Mouse (Mus musculus): ENCODE data around the gene Dthd1. TPM values are rescaled to one million over a fixed set of nuclear protein-coding genes. Genes with fewer than 3 reads are reported as not detected.

The Dthd1 gene
- total RNA-seq, 1 experiment, result not detected

GRCm38 (mm10) chr5:62854361-62854844, 40.8 kb downstream of the Dthd1 start:
- Histone ChIP-seq H3K27ac (ENCODE audit: insufficient read depth, low read depth, low read length, poor library complexity, severe bottlenecking) (no peak overlapping the region), H3K4me3 (ENCODE audit: insufficient read depth in 1 of 2, low read depth in 1 of 2, low read length in 2 of 2, poor library complexity in 1 of 2, severe bottlenecking in 1 of 2) (no peak overlapping the region), H3K36me3 (ENCODE audit: control insufficient read depth, insufficient read depth, low read length, poor library complexity, severe bottlenecking) (no peaks in the 10 kb centered on the region), H3K9me3 (ENCODE audit: control insufficient read depth, insufficient read depth, low read depth, low read length) (no peaks in the 10 kb centered on the region), H3K4me1 (ENCODE audit: control insufficient read depth in 2 of 2, insufficient read depth in 2 of 2, low read length in 2 of 2, poor library complexity in 1 of 2) (no peaks in the 10 kb centered on the region), H3K9ac (ENCODE audit: insufficient read depth, low read depth, low read length, poor library complexity, severe bottlenecking) (no peak overlapping the region)
- no peak for DNase-seq (ENCODE audit: low read depth, low spot score)
- TF ChIP-seq ZC3H11A (IDR thresholded peaks at IDR 0.05; ENCODE audit: borderline replicate concordance, low read depth, low read length), result no peak
- in situ Hi-C loops (cut with MboI; ENCODE audit: low sequenced_read_pairs in 2 of 2, unreplicated experiment in 2 of 2), result no loop called here

GRCm38 (mm10) chr5:62857502-62857901, 43.9 kb downstream of the Dthd1 start:
- Histone ChIP-seq H3K4me1 (ENCODE audit: control insufficient read depth in 2 of 2, insufficient read depth in 2 of 2, low read length in 2 of 2, poor library complexity in 1 of 2) (no peaks in the 10 kb centered on the region), H3K4me3 (ENCODE audit: insufficient read depth in 1 of 2, low read depth in 1 of 2, low read length in 2 of 2, poor library complexity in 1 of 2, severe bottlenecking in 1 of 2) (no peak overlapping the region), H3K36me3 (ENCODE audit: control insufficient read depth, insufficient read depth, low read length, poor library complexity, severe bottlenecking) (no peaks in the 10 kb centered on the region), H3K9ac (ENCODE audit: insufficient read depth, low read depth, low read length, poor library complexity, severe bottlenecking) (no peak overlapping the region), H3K9me3 (ENCODE audit: control insufficient read depth, insufficient read depth, low read depth, low read length) (no peaks in the 10 kb centered on the region), H3K27ac (ENCODE audit: insufficient read depth, low read depth, low read length, poor library complexity, severe bottlenecking) (no peak overlapping the region)
- in situ Hi-C loops (cut with MboI; ENCODE audit: low sequenced_read_pairs in 2 of 2, unreplicated experiment in 2 of 2), result no loop called here
- no peak for TF ChIP-seq ZC3H11A (IDR thresholded peaks at IDR 0.05; ENCODE audit: borderline replicate concordance, low read depth, low read length)
- DNase-seq (ENCODE audit: low read depth, low spot score), result no peak

- H3K36me3 ChIP-seq (ENCODE audit: control insufficient read depth, insufficient read depth, low read length, poor library complexity, severe bottlenecking), result no peaks in the 10 kb centered on the region
- in situ Hi-C loops (cut with MboI; ENCODE audit: low sequenced_read_pairs in 2 of 2, unreplicated experiment in 2 of 2), result no loop called here
- H3K9ac ChIP-seq (ENCODE audit: insufficient read depth, low read depth, low read length, poor library complexity, severe bottlenecking), result no peak overlapping the region
- no peaks in the 10 kb centered on the region for H3K4me1 ChIP-seq (ENCODE audit: control insufficient read depth in 2 of 2, insufficient read depth in 2 of 2, low read length in 2 of 2, poor library complexity in 1 of 2)
- no peak overlapping the region for H3K27ac ChIP-seq (ENCODE audit: insufficient read depth, low read depth, low read length, poor library complexity, severe bottlenecking)
- H3K4me3 ChIP-seq (ENCODE audit: insufficient read depth in 1 of 2, low read depth in 1 of 2, low read length in 2 of 2, poor library complexity in 1 of 2, severe bottlenecking in 1 of 2), result no peak overlapping the region
- no peaks in the 10 kb centered on the region for H3K9me3 ChIP-seq (ENCODE audit: control insufficient read depth, insufficient read depth, low read depth, low read length)
- no peak for TF ChIP-seq ZNF384 (IDR thresholded peaks at IDR 0.05; ENCODE audit: low read depth, low read length)
- TF ChIP-seq MAFK (IDR thresholded peaks at IDR 0.05; ENCODE audit: insufficient read depth, low read depth, low read length), result no peak
- no peak for TF ChIP-seq CHD2 (IDR thresholded peaks at IDR 0.05; ENCODE audit: low read depth, low read length)
- TF ChIP-seq HCFC1 (IDR thresholded peaks at IDR 0.05; ENCODE audit: borderline replicate concordance, insufficient read depth, low read length), result no peak
- no peak for TF ChIP-seq ZC3H11A (IDR thresholded peaks at IDR 0.05; ENCODE audit: borderline replicate concordance, low read depth, low read length)
- no peak for DNase-seq (ENCODE audit: low read depth, low spot score)
Measured at GRCm38 (mm10) chr5:62858282-62858681, 44.7 kb downstream of the Dthd1 start.

- Histone ChIP-seq H3K4me3 (ENCODE audit: insufficient read depth in 1 of 2, low read depth in 1 of 2, low read length in 2 of 2, poor library complexity in 1 of 2, severe bottlenecking in 1 of 2) (no peak overlapping the region), H3K27ac (ENCODE audit: insufficient read depth, low read depth, low read length, poor library complexity, severe bottlenecking) (no peak overlapping the region), H3K9ac (ENCODE audit: insufficient read depth, low read depth, low read length, poor library complexity, severe bottlenecking) (no peak overlapping the region), H3K4me1 (ENCODE audit: control insufficient read depth in 2 of 2, insufficient read depth in 2 of 2, low read length in 2 of 2, poor library complexity in 1 of 2) (no peaks in the 10 kb centered on the region), H3K36me3 (ENCODE audit: control insufficient read depth, insufficient read depth, low read length, poor library complexity, severe bottlenecking) (no peaks in the 10 kb centered on the region), H3K9me3 (ENCODE audit: control insufficient read depth, insufficient read depth, low read depth, low read length) (peaks cover 1% of the 10 kb centered on the region)
- DNase-seq (ENCODE audit: low read depth, low spot score), result no peak
- TF ChIP-seq ZC3H11A (IDR thresholded peaks at IDR 0.05; ENCODE audit: borderline replicate concordance, low read depth, low read length) (no peak), HCFC1 (IDR thresholded peaks at IDR 0.05; ENCODE audit: borderline replicate concordance, insufficient read depth, low read length) (no peak)
- in situ Hi-C loops (cut with MboI; ENCODE audit: low sequenced_read_pairs in 2 of 2, unreplicated experiment in 2 of 2), result no loop called here
Measured at GRCm38 (mm10) chr5:62864348-62864747, 50.7 kb downstream of the Dthd1 start.

- DNase-seq (ENCODE audit: low read depth, low spot score), result no peak
- in situ Hi-C loops (cut with MboI; ENCODE audit: low sequenced_read_pairs in 2 of 2, unreplicated experiment in 2 of 2), result no loop called here
- no peaks in the 10 kb centered on the region for H3K4me1 ChIP-seq (ENCODE audit: control insufficient read depth in 2 of 2, insufficient read depth in 2 of 2, low read length in 2 of 2, poor library complexity in 1 of 2)
- no peak overlapping the region for H3K4me3 ChIP-seq (ENCODE audit: insufficient read depth in 1 of 2, low read depth in 1 of 2, low read length in 2 of 2, poor library complexity in 1 of 2, severe bottlenecking in 1 of 2)
- H3K9me3 ChIP-seq (ENCODE audit: control insufficient read depth, insufficient read depth, low read depth, low read length), result peaks cover 1% of the 10 kb centered on the region
- no peak overlapping the region for H3K9ac ChIP-seq (ENCODE audit: insufficient read depth, low read depth, low read length, poor library complexity, severe bottlenecking)
- no peaks in the 10 kb centered on the region for H3K36me3 ChIP-seq (ENCODE audit: control insufficient read depth, insufficient read depth, low read length, poor library complexity, severe bottlenecking)
- TF ChIP-seq CHD2 (IDR thresholded peaks at IDR 0.05; ENCODE audit: low read depth, low read length), result no peak
- no peak for TF ChIP-seq HCFC1 (IDR thresholded peaks at IDR 0.05; ENCODE audit: borderline replicate concordance, insufficient read depth, low read length)
- TF ChIP-seq ZC3H11A (IDR thresholded peaks at IDR 0.05; ENCODE audit: borderline replicate concordance, low read depth, low read length), result no peak
- TF ChIP-seq MAFK (IDR thresholded peaks at IDR 0.05; ENCODE audit: insufficient read depth, low read depth, low read length), result no peak
- TF ChIP-seq ZNF384 (IDR thresholded peaks at IDR 0.05; ENCODE audit: low read depth, low read length), result no peak
- no peak overlapping the region for H3K27ac ChIP-seq (ENCODE audit: insufficient read depth, low read depth, low read length, poor library complexity, severe bottlenecking)
Measured at GRCm38 (mm10) chr5:62867003-62867402, 53.4 kb downstream of the Dthd1 start.
